Mouse (Mus musculus): ENCODE results near the gene Ldb2.

DNA sequence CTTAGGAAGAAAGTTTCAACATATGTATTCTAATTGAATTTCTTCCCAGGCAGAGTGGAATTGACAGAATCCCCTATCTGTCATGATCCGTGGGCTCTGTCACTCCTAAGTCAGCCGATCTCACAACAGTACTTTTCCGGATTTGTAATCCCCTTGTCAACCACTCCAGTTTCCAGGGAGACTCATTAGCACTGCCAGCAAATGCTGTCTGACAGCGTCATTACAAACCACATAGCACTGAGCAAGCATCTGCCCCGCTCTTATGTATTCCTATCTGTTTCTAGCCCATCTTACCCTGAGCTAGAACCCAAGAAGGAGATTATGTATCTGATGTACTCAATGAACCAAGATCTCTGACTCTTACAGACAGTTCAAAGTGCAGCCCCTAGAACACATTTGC lies 105.8 kb downstream of the Ldb2 start:
- no peak for TF ChIP-seq EP300 (IDR thresholded peaks at IDR 0.05)
- TF ChIP-seq CTCF (IDR thresholded peaks at IDR 0.05): no peak

Measured in lung, postnatal 0 days (tissue).